Mouse (Mus musculus) megakaryocyte, embryonic 14.5 days (primary cell): ENCODE results near the gene Abca5.

Experiments
- FLI1 ChIP-seq: IDR thresholded peaks from 2 replicates; pipeline ENCODE4 v1.6.1; 2012; ENCODE audit warnings: low read length, inconsistent platforms, mixed read lengths
- GATA1 ChIP-seq: IDR thresholded peaks from 3 replicates; pipeline ENCODE4 v1.6.1; 2012; ENCODE audit warnings: mixed read lengths, low read length, inconsistent platforms, borderline replicate concordance

- no peak for TF ChIP-seq GATA1
- no peak for TF ChIP-seq FLI1
Observed at GRCm38 (mm10) chr11:110274794-110275193, 62.7 kb downstream of the Abca5 start.
